Mouse (Mus musculus): ENCODE measurements around the gene Mtus2. TPM values are rescaled to one million over a fixed set of nuclear protein-coding genes. Genes with fewer than 3 reads are reported as not detected.

Gene Mtus2
- polyA plus RNA-seq, 1 experiment from 2014 or later = 20.4 TPM

DNA sequence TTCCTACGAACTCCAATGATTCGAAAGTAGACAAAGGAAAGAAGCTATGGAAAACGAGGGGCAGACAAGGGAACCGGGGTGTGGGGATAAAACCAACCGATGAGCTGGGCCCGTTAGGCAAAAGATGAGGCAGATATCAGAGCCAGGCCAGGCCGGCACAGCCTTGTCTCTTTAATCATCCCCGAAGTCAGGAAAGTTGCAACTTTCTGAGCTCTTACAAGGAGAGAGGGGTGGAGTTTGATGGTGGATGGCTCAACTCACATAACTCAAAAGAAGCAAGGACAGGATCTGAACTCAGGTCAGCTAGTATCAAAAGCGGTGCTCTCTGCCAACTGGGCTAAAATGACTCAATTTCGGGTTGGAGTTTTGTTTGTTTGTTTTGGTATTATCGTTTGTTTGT is 402.0 kb downstream of the Mtus2 start:
- no peak overlapping the region for H3K27ac ChIP-seq (ENCODE audit: low read length)

GRCm38 (mm10) chr5:148360922-148361758 is 404.0 kb downstream of the Mtus2 start:
- Histone ChIP-seq H3K9ac (ENCODE audit: low read depth, low read length) (peak overlapping the region; percentile 41; the same call in 1 of the 2 replicates), H3K4me1 (ENCODE audit: control insufficient read depth, insufficient read depth, low read length) (peaks cover 7% of the 10 kb centered on the region), H3K27me3 (replicated peaks; ENCODE audit: control insufficient read depth, insufficient read depth, low read length) (no peaks in the 10 kb centered on the region), H3K4me2 (ENCODE audit: low read depth, low read length) (peak overlapping the region; percentile 49), H3K36me3 (ENCODE audit: control insufficient read depth, insufficient read depth, low read length) (0 out of 2 replicates have a peak, but pooled peaks cover 2% of the 10 kb centered on the region), H3K4me3 (ENCODE audit: low read length) (peak overlapping the region; percentile 17; the same call in 1 of the 2 replicates), H3K9me3 (ENCODE audit: control insufficient read depth, low read length) (no peaks in the 10 kb centered on the region), H3K27ac (ENCODE audit: low read length) (peak overlapping the region; percentile 52)
- 41% methylated on average over 16 of the region's 16 CpGs for WGBS
- peak; percentile 95 for ATAC-seq

More for the DNA sequence above, 402.0 kb downstream of the Mtus2 start:
- no peaks in the 10 kb centered on the region for H3K9me3 ChIP-seq (ENCODE audit: control insufficient read depth, low read length)
- H3K27me3 ChIP-seq (replicated peaks; ENCODE audit: control insufficient read depth, insufficient read depth, low read length) = no peaks in the 10 kb centered on the region
- WGBS = 90% methylated on average over 11 of the region's 11 CpGs
- H3K4me1 ChIP-seq (ENCODE audit: control insufficient read depth, insufficient read depth, low read length) = peaks cover 7% of the 10 kb centered on the region
- H3K4me2 ChIP-seq (ENCODE audit: low read depth, low read length) = no peak overlapping the region
- no peak overlapping the region for H3K9ac ChIP-seq (ENCODE audit: low read depth, low read length)
- H3K4me3 ChIP-seq (ENCODE audit: low read length) = no peak overlapping the region
- H3K36me3 ChIP-seq (ENCODE audit: control insufficient read depth, insufficient read depth, low read length) = 0 out of 2 replicates have a peak, but pooled peaks cover 2% of the 10 kb centered on the region
- ATAC-seq = no peak

DNA sequence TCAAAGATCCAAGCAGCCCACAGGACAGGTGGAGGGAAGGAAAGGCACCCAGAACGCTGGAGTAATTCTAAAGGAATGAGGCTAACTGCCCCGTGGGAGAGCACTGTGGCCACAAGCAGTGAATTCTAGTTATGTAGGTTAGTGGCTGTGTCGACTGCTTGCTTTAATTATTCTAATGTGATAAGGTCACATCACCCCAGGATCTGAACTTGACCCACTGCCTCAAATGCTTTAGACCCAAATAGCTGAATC is 404.6 kb downstream of the Mtus2 start:
- Histone ChIP-seq H3K4me3 (ENCODE audit: low read length) (no peak overlapping the region), H3K36me3 (ENCODE audit: control insufficient read depth, insufficient read depth, low read length) (0 out of 2 replicates have a peak, but pooled peaks cover 2% of the 10 kb centered on the region), H3K4me1 (ENCODE audit: control insufficient read depth, insufficient read depth, low read length) (peaks cover 7% of the 10 kb centered on the region), H3K27me3 (replicated peaks; ENCODE audit: control insufficient read depth, insufficient read depth, low read length) (no peaks in the 10 kb centered on the region), H3K27ac (ENCODE audit: low read length) (peak overlapping the region; percentile 52), H3K9ac (ENCODE audit: low read depth, low read length) (no peak overlapping the region), H3K9me3 (ENCODE audit: control insufficient read depth, low read length) (no peaks in the 10 kb centered on the region), H3K4me2 (ENCODE audit: low read depth, low read length) (peak overlapping the region; percentile 36)
- 31% methylated on average over 3 of the region's 3 CpGs for WGBS
- peak; percentile 19 for ATAC-seq

- ATAC-seq = no peak
- Histone ChIP-seq H3K4me3 (ENCODE audit: low read length) (no peak overlapping the region), H3K27me3 (replicated peaks; ENCODE audit: control insufficient read depth, insufficient read depth, low read length) (no peaks in the 10 kb centered on the region), H3K4me1 (ENCODE audit: control insufficient read depth, insufficient read depth, low read length) (peaks cover 7% of the 10 kb centered on the region), H3K9me3 (ENCODE audit: control insufficient read depth, low read length) (no peaks in the 10 kb centered on the region), H3K9ac (ENCODE audit: low read depth, low read length) (no peak overlapping the region), H3K4me2 (ENCODE audit: low read depth, low read length) (no peak overlapping the region), H3K36me3 (ENCODE audit: control insufficient read depth, insufficient read depth, low read length) (0 out of 2 replicates have a peak, but pooled peaks cover 2% of the 10 kb centered on the region), H3K27ac (ENCODE audit: low read length) (peak overlapping the region; percentile 39; the same call in 1 of the 2 replicates)
- 95% methylated on average over 7 of the region's 7 CpGs for WGBS
Measured at GRCm38 (mm10) chr5:148362296-148362695, 405.2 kb downstream of the Mtus2 start.

DNA sequence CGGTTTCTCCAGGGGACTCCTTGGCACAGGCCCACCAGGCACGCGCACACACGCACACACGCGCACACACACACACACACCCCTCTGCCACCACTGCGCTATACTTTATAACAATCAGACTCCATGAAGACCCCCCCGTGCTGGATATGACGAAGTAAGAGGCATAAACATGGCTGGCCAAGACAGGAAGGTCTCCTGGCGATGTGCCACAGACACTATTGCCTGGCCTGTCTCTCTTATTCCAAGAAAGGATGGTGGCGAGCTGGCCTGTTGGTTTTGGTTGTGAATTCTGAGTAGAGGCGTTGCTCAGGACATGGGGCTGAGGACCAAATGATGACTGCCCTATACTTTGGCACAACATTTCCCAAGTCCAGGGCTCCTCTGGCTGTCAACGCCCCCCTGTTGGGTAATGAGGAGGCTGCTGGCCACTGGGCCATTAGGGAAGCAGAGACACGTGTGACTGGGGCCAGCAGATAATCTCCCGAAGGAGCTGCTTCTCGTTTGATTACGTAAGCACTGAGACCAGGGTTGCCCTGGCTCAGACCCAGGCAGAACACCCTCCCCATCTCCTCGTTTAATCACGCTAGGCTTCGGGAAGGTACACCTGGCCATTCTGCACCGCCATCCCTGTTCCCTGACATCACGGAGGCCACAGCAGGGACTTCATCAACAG is 406.5 kb downstream of the Mtus2 start:
- ATAC-seq = no peak
- 80% methylated on average over 22 of the region's 22 CpGs for WGBS
- H3K27ac ChIP-seq (ENCODE audit: low read length) = no peak overlapping the region

More for the DNA sequence above, 406.5 kb downstream of the Mtus2 start:
- H3K9ac ChIP-seq (ENCODE audit: low read depth, low read length) = no peak overlapping the region
- no peak overlapping the region for H3K4me3 ChIP-seq (ENCODE audit: low read length)
- H3K36me3 ChIP-seq (ENCODE audit: control insufficient read depth, insufficient read depth, low read length) = no peaks in the 10 kb centered on the region
- no peaks in the 10 kb centered on the region for H3K27me3 ChIP-seq (replicated peaks; ENCODE audit: control insufficient read depth, insufficient read depth, low read length)
- H3K4me1 ChIP-seq (ENCODE audit: control insufficient read depth, insufficient read depth, low read length) = peaks cover 7% of the 10 kb centered on the region
- no peak overlapping the region for H3K4me2 ChIP-seq (ENCODE audit: low read depth, low read length)
- H3K9me3 ChIP-seq (ENCODE audit: control insufficient read depth, low read length) = no peaks in the 10 kb centered on the region

Other genes starting within 250 kb of the Mtus2 start
- gene Flt1, start 231.3 kb upstream of the Mtus2 start, polyA plus RNA-seq (2015; fragmentation: Nextera tagmentation; extraction: Ambion mirVana) = 9.7 and 10.0 TPM in 2 replicates
- 394 and 410 TPM in 2 replicates for gene Pomp, start 96.9 kb upstream of the Mtus2 start, polyA plus RNA-seq (2015; fragmentation: Nextera tagmentation; extraction: Ambion mirVana)
- 21.4 and 39.8 TPM in 2 replicates for gene Slc46a3, start 62.5 kb upstream of the Mtus2 start, polyA plus RNA-seq (2015; fragmentation: Nextera tagmentation; extraction: Ambion mirVana)